Mouse (Mus musculus) T-helper 1 cell (primary cell): ENCODE measurements around the gene Chst13.

ENCODE experiments used
- in situ Hi-C: fragments of 300-600 bp; cut with MboI, MseI; formaldehyde crosslinking; loops from one replicate; pipeline ENCODE4 v1.15.1; 2025; ENCODE audit warnings: high pct_unique_total_duplicates

Chst13 gene

GRCm38 (mm10) chr6:90324991-90325390, at the start of gene Chst13:
Gene Chst13 (minus strand): TSS chr6:90325185.
- in situ Hi-C loops: loop anchor here (5.0 kb wide), 1 partner anchor 643 kb away; no protein-coding TSS in a partner anchor

GRCm38 (mm10) chr6:90374647-90375046, 49.7 kb upstream of the Chst13 start:
- in situ Hi-C loops: loop anchor here (25.0 kb wide), 2 partner anchors 1813 to 1937 kb away; partner anchors contain the start of genes Eefsec and Mrps25

DNA sequence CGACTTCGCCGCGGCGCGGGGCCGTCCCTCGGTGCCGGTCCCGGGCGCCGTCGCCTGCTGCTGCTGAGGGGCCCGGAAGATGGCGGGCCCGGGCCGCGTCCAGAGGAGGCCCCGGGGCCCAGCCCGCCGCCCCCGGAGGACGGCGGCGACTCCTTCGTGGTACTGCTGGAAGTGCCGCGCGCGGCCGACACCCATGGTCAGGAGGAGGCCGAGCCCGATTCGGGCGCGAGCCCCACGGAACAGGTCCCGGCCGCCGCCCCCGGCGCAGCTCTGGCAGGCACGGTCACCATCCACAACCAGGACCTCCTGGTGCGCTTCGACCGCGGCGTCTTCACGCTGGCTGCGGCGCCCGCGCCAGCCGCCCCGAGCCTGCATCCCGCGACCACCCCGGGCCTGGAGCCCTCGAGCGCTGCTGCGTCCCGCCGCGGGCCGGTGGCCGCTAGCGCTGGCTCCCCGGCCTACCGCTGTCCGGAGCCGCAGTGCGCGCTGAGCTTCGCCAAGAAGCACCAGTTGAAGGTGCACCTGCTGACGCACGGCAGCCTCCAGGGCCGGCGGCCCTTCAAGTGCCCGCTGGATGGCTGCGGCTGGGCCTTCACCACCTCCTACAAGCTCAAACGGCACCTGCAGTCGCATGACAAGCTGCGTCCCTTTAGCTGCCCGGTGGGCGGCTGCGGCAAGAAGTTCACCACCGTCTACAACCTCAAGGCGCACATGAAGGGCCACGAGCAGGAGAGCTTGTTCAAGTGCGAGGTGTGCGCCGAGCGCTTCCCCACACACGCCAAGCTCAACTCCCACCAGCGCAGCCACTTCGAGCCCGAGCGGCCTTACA, 45.0 kb upstream of the Chst13 start:
- in situ Hi-C loops: no loop called here

DNA sequence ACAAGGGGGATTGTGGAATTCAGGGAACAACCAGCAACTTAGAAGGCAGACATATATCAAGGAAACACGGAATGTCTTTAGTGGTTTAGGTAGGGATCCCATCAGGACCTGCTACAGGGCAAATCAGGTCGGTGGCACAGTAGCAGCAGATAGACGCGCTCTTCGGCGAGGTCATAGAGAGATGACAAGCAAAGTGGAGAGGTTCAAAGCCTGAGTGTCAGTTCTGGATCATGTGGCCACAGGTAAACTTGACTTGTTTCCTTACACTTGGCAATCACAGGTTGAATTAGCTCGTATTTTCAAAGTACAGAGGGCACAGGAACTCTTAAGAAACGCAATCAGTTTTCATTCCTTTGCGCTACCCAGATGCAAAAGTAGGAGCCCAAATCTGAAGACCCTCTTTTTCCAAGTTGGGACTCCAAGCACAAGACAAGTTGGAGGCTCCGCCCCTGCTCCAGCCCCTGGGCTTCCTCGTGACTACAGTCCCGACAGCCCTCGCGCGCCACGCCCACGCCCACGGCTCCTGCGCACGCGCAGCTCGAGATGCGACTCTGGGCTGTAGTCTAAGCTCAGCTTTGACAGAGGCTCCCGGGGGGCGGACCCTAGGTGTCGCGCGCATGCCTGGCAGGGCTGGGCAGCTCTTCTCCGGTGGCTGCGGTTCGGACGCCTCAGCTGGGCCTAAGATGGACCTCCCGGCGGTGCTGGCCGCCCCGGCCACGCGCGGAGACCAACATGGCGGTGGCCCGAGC, 44.2 kb upstream of the Chst13 start, which contains the start of gene Zxdc:
TSS of gene Zxdc (plus strand) at position 517 of the 749 bp plus-strand sequence.
- in situ Hi-C loops: no loop called here

- in situ Hi-C loops: no loop called here
Measured at GRCm38 (mm10) chr6:90363301-90363700, 38.3 kb upstream of the Chst13 start.

GRCm38 (mm10) chr6:90360922-90361614, 36.1 kb upstream of the Chst13 start:
- in situ Hi-C loops: no loop called here

- in situ Hi-C loops: no loop called here
Measured at GRCm38 (mm10) chr6:90360024-90360781, 35.2 kb upstream of the Chst13 start.

DNA sequence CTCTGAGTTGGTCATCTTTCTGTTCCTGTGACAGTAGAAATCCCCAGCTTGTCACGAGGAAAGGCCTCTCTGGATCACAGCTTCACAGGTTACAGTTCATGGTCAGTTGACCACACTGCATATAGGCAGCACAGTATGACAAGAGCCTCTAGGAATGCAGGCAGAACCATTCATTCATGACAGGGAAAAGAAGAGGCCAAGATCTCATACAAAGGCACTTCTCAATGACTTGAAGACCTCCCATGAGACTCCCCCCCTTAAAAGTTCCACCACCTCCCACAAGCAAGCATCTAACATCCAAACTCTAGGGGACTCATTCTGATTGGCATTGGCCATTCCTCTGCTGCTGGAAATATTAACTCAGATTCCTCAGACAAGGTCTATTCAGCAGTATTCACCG, 34.5 kb upstream of the Chst13 start:
- in situ Hi-C loops: no loop called here

DNA sequence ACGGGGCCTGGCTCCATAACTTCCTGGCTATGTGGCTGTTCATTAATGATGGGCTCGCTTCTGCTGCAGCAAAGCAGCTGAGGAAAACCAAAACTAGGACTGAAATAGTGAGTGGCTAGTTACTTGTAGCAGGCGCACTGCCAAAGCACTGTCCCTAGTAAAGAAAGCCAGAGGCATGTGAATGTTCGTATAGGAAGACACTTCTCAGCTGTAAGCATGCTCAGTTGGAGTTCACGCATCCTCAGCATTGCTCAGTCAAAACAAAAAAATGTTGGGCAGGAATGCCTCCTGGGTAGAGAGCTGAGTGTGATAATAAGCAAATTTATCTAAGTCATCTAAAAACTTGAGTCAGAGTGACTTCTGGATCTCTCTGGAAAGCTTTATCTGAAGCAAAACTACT, 33.2 kb upstream of the Chst13 start:
- in situ Hi-C loops: no loop called here

- in situ Hi-C loops: no loop called here
Measured at GRCm38 (mm10) chr6:90350011-90350410, 25.0 kb upstream of the Chst13 start.

DNA sequence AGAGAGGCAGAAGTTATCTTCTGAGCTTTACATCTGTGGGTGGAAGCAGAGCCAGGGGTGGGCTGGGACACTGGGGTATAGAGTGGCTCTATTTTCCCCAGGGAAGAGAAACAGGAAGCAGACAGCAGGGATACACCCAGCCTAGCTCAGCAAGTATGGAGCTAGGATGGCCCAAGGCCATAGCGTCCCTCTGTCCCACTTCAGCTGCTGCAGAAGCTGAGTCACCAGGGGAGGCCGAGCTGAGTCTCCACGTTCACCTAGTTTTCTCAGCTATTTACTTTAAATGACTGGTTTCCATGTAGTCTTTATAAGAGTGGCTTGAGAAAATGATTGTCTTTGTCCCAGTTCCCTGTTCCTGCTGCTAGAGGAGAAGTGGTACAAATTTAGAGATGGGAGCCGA, 23.5 kb upstream of the Chst13 start:
- in situ Hi-C loops: no loop called here

DNA sequence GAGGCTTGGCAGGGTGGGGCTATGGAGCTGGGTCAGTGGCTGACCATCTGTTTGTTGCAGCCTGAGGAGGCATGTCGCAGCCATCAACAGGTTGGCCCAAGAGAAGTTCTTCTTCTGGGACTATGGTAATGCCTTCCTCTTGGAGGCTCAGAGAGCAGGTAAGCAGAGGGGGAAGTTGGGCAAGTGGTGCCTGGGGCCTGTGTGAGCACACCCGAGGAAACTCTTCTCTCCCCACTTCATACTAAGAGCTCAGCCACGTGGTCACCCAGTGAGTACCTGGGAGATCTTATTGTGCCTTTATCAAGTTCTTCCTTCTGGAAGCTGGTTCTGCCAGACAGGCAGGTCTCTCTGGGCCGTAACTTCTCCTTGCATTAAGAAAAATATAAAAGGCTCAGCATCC, 22.2 kb upstream of the Chst13 start:
- in situ Hi-C loops: no loop called here

DNA sequence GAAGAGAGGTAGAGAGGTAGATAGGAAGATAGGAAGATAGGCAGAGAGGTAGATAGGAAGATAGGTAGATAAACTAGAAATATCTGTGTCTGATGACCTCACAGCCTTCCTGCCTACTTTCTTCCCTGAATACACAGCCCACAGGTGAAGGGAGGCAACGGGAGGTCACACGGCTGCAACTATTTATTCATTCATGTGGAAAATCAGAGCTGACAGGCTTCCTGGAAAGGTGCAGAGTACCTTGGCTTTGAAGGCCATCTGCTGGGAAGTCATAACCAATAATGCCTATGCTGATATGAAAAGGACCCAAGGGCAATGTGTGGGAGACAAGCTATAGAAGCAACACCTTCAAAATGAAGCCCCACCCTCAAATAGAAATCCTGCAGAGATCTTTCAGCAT, 17.4 kb upstream of the Chst13 start:
- in situ Hi-C loops: no loop called here

GRCm38 (mm10) chr6:90334244-90334643, 9.3 kb upstream of the Chst13 start:
- in situ Hi-C loops: no loop called here

DNA sequence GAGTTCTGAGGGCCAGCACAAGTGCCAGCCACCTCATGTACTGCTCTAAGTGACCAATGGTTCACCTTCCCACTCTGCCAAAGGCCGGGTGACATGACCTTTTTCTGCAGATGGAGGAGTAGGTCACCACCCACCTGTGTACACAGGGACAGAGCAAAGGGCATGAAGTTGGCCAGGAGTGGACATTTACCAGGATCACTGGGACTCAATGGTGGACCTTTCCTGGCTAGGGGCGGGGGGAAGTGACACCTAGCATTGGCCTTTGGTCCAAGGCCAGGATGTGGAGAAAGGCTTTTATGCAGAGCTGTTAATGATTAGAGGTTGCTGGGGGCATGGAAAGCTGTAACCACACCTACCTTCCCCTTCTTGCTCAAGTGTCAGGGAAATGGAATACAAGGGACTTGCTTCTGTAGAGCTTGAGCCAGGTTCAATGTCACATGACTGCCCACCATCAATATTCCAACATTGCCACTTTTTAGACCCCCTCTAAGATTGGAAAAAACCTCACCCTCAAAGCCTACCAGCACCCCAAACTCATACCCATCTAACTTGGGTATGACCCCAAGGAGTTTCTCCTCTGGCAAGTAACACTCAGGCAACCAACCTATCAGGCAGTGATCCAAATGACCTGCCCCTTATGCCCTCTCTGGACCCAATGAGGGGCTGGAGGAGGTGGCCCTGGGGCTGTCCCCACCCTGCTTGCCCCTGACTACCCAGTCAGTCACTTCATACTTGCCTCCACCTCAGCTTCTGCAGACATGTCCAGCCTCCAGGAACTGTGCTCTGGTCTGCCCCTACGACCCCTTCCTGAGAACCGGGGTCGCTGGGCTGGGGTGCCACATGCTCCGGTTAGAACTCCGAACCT, 7.8 kb upstream of the Chst13 start, which contains the start of gene Uroc1:
TSS of gene Uroc1 (plus strand) at position 724 of the 865 bp plus-strand sequence.
- in situ Hi-C loops: no loop called here

DNA sequence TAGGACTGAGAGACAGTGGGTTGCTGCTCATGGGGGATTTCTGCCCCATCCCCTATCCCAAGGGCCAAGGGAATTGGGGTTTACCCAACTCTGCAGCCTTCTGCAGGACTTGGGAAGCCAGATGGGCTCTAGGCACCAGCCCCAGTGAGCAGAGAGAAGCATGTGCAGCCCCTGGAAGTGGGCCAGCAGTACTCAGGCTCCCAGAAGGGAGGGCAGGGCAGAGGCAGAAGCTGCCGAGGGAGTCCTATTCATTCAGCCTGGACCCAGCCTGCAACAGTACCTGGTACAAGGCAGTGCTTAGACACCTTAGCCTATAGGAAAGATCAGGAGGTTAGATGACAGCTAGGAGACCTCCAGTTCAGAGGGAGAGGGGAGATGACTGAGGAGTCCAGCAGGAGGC, 5.0 kb upstream of the Chst13 start:
- in situ Hi-C loops: loop anchor here (5.0 kb wide), 1 partner anchor 648 kb away; no protein-coding TSS in a partner anchor

DNA sequence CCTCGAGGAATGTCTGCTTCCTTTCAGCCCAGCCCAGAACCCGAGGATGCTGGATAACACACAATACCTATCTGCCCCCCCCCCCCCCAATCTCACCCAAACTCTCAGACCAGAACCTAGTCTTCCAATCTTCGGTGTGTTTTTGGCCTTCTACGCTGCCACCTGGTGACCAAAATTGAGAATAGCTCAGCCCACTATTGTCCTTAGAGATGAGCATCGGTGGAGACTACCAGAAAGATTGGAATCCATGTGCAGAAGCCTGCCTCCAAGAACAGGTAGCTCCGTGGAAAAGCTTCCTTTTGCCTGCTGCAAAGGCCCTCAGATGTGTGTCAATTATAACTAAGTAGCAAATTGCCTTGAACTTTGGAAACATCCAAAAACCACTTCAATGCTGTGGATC, 2.7 kb upstream of the Chst13 start:
- in situ Hi-C loops: loop anchor here (5.0 kb wide), 1 partner anchor 645 kb away; no protein-coding TSS in a partner anchor

GRCm38 (mm10) chr6:90324463-90324862, 522 bp downstream of the Chst13 start:
- in situ Hi-C loops: no loop called here

DNA sequence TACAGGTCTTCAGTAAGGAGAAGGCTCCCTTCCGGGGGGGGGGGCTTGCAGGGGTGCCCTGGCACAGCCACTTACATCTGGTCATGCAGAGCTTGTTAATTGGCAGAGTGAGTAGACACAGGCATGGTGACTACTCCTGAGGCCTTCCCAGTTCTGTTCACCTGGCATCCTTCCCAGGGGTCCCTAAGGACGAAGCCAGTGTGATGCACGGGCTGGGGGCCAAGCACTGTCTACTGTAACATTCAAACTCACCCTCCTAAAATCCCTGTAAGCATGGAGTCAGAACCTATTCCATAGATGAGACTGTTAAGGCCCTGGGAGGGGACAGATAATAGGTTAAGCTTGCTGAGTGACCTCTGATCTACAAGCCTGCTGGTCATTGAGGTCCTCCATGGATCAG, 959 bp downstream of the Chst13 start:
- in situ Hi-C loops: no loop called here

- in situ Hi-C loops: no loop called here
Measured at GRCm38 (mm10) chr6:90321811-90322210, 3.2 kb downstream of the Chst13 start.
